Mouse (Mus musculus): ENCODE data around the gene Gimap7.

The Gimap7 gene

DNA sequence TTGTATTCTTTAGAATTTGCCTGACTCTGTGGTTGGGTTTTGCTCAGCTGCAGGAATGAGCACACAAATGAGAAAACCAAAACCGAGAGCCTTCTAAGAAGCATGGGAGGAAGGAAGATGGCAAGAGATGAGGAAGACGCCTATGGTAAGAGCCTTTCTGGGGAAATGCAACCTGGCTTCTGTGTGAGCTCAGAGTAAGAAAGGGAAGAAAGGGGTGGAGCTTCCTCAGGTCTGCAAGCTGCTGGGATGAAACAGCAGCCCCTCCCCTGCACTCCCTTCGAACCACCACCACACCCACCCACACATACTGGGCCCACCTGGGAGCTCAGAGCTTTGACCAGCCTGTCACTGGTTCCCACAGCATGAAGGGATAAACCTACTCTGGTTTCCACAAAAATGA is 22.9 kb downstream of the Gimap7 start:
- no peak for DNase-seq (ENCODE audit: low spot score)

- no peak for DNase-seq (ENCODE audit: low spot score)
These were observed 23.3 kb downstream of the Gimap7 start for GRCm38 (mm10) chr6:48741711-48742206.

DNA sequence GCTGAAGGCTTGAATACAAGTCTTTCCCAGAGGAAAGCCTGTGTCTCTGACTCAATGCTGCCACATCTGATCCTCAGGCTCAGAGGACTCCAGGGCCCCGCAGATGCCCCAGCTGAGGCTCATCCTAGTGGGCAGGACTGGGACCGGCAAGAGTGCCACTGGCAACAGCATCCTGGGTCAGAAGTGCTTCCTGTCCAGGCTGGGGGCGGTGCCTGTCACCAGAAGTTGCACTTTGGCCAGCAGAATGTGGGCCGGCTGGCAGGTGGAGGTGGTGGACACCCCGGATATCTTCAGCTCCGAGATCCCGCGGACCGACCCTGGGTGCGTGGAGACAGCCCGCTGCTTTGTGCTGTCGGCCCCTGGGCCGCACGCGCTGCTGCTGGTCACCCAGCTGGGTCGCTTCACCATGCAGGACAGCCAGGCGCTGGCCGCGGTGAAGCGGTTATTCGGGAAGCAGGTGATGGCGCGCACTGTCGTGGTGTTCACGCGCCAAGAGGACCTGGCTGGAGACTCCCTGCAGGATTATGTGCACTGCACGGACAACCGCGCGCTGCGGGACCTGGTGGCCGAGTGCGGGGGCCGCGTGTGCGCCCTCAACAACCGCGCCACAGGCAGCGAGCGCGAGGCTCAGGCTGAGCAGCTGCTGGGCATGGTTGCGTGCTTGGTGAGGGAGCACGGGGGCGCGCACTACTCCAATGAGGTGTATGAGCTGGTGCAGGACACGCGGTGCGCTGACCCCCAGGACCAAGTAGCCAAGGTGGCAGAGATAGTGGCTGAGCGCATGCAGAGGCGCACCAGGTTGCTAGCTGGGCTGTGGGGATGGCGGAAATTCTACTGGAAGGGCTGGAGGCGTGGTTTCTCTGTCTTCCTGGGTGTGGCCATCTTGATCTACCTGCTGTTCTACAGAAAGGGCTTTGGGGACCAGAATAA is 24.3 kb downstream of the Gimap7 start:
- DNase-seq (ENCODE audit: low spot score) = no peak

- DNase-seq (ENCODE audit: low spot score) = no peak
These were observed 27.1 kb downstream of the Gimap7 start for GRCm38 (mm10) chr6:48745490-48745889.

DNA sequence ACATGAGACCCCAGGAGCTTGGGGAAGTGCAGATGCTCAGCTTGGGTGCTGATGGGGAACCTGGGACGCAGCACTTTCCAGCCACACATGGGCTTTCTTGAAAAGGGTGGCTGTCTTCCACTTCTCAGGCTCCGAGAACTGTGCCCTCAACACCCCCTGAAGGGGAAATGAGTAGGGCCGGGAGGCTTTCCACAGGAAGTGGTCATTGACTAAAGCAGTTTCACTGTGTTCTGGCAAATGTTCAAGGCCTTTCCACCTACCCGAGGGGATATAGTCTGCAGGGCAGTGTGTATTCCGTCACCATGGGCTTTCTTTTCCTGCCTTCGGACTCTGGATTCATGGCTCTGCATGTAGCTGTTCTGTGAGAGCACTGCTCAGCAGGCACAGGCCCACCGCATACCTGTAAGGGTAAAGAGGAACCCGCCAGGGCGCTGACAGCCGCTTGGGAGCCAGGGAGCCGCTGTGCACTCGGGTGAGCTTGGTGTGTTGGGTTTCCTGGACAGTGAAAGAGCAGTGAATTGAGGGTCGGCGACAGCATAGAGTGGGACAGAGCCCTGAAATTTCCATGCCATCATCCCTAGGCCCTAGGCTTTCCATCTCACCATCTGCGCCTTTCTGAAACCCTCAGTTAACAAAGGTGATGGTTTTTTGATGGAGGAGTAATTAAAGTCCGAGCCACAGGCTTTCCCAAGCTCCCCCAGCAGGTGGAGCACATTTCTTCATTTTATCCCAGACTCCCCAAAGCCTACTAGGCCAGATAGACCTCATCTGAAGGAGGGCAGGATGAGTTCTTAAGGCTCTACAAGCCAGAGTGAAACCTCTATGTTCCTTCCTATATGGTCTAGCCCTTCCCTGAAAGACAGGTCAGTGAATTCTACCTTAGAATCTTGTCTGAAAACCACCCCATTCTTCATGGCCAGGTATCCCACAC is 27.8 kb downstream of the Gimap7 start, which contains the start of gene Gimap5:
Gimap5 (plus strand) TSS at position 239 of the 931 bp plus-strand sequence.
- peak; percentile 7 for DNase-seq (ENCODE audit: low spot score)

DNA sequence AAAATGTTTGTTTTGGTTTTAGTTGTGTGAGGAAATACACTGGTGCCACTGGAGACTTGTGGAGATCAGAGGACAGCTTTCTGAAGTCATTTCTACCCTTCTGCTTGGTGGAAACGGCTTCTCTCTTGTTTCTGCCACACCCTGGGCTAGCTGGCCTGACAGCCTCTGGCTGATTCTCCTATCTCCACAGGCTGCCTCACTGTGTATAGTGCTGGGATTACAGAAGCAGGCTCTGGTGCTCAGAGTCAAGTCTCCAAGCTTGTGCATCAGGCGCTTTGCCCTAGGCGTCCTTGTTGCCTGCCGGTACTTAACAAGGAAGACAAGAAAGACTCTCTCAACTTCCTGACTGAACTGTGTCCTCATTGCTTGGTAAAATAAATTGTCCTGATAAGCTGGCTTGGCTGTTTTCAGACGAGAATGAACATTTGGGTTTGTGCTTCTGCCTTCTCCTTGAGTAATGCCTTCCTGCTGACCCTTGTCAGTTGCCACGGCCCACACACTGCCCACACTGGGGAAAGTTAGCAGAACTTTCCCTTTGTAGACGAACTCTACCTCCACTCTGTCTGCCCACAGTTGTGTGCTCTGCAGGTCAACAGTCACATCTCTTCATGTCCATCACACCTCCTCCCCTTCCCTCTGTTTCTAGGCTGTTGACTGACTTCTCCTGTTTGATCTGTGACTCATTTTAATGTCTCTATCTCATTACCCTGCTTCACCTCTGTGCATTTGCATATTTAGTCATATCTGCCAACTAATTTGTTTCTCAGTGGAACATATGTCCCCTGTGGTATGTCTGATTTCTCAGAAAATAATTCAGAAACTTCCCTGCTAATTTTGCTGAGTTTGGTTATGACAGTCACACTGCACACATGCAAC is 28.9 kb downstream of the Gimap7 start:
- no peak for DNase-seq (ENCODE audit: low spot score)

DNA sequence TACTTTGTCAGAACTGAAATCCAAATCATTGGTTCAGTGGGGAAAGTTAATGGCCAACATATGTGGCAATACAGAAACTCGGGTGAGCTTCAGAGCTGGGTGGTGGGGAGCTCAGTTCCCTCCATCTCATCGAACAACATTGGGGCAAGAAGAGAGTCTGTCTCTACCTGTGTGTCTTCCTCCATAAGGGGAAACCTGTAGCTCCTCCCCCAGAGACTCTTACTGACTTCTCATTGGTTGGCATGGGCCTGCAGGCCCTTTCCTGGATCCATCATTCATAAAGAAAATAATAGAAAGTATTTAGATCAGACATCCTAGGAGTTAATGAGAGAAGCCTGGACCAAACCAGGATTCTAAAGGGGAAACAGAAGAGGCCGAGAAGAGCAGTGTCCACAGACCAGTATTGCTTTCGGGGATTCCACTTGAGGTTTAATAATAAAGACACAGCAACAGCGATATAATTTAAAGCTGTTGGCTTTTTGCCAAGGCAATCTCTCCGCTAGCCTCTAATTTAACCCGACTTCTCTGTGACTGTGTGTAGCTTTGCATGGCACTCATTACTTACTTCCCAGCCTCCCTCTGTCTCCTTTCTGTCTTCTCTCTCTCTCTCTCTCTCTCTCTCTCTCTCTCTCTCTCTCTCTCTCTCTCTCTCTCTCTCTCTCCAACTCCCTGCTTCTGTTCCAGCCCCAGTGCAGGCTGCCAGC is 45.3 kb downstream of the Gimap7 start:
- DNase-seq (ENCODE audit: low spot score) = no peak

DNA sequence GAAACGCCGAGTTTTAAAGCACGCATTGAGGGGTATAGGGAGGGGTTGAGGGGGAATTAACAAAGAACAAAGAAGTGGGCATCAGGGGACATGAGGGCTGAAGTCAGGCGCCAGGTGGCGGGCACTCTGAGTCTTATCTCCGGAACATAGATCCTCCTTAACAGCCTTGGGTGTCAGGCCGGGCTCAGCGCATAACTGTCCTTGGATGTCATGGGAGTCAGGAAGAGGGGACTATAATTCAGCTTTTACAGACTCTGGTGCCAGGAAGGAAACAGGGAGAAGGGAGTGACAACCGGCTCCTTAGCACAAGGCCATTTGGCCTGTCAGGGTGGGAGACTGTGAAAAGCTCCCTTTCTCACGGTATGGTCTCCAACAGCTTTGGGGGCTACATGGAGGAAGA is 46.1 kb downstream of the Gimap7 start:
- DNase-seq (ENCODE audit: low spot score) = no peak

- no peak for DNase-seq (ENCODE audit: low spot score)
These were observed 49.9 kb downstream of the Gimap7 start for GRCm38 (mm10) chr6:48768178-48768869.

GRCm38 (mm10) chr6:48768933-48769332 is 50.5 kb downstream of the Gimap7 start:
- no peak for DNase-seq (ENCODE audit: low spot score)

GRCm38 (mm10) chr6:48770696-48771095 is 52.3 kb downstream of the Gimap7 start, which contains the start of gene Gimap3:
TSS of gene Gimap3 (minus strand) at chr6:48770851.
- no peak for DNase-seq (ENCODE audit: low spot score)

GRCm38 (mm10) chr6:48772030-48772429 is 53.6 kb downstream of the Gimap7 start:
- DNase-seq (ENCODE audit: low spot score) = peak; percentile 38

Measured in MN1 (cell line).